Mouse (Mus musculus): ENCODE results near the gene Ice1. TPM values are rescaled to one million over a fixed set of nuclear protein-coding genes. Genes with fewer than 3 reads are reported as not detected.

Gene Ice1
- polyA plus RNA-seq, 1 experiment from 2014 or later, result 17.9 TPM

- ATAC-seq (replicated peaks; ENCODE audit: low FRiP score, low read depth) (peak; percentile 76), DNase-seq (ENCODE audit: low spot score) (peak; percentile 82)
- TF ChIP-seq CTCF (IDR thresholded peaks at IDR 0.05; ENCODE audit: low read depth), result peak; percentile 84
- Histone ChIP-seq H3K9me3 (replicated peaks; ENCODE audit: low read length) (no peaks in the 10 kb centered on the region), H3K4me3 (replicated peaks; ENCODE audit: low read depth, low read length) (no peak overlapping the region), H3K27me3 (ENCODE audit: insufficient read depth, low read length) (no peaks in the 10 kb centered on the region), H3K4me1 (replicated peaks; ENCODE audit: insufficient read depth, low read length) (no peaks in the 10 kb centered on the region), H3K36me3 (ENCODE audit: insufficient read depth, low read length) (peaks cover 65% of the 10 kb centered on the region), H3K4me2 (ENCODE audit: low read length) (no peak overlapping the region), H3K9ac (ENCODE audit: low read depth, low read length) (no peak overlapping the region), H3K27ac (no peak overlapping the region)
- 87% methylated on average over 15 of the region's 15 CpGs for WGBS
These were observed 26.7 kb downstream of the Ice1 start for GRCm38 (mm10) chr13:70610431-70611420.

- Histone ChIP-seq H3K9me3 (replicated peaks; ENCODE audit: low read length) (no peaks in the 10 kb centered on the region), H3K27ac (no peak overlapping the region), H3K36me3 (ENCODE audit: insufficient read depth, low read length) (peaks cover 68% of the 10 kb centered on the region), H3K4me2 (ENCODE audit: low read length) (no peak overlapping the region), H3K9ac (ENCODE audit: low read depth, low read length) (no peak overlapping the region), H3K27me3 (ENCODE audit: insufficient read depth, low read length) (no peaks in the 10 kb centered on the region), H3K4me3 (replicated peaks; ENCODE audit: low read depth, low read length) (no peak overlapping the region), H3K4me1 (replicated peaks; ENCODE audit: insufficient read depth, low read length) (no peaks in the 10 kb centered on the region)
- ATAC-seq (replicated peaks; ENCODE audit: low FRiP score, low read depth) (no peak), DNase-seq (ENCODE audit: low spot score) (no peak)
- TF ChIP-seq CTCF (IDR thresholded peaks at IDR 0.05; ENCODE audit: low read depth), result no peak
- whole genome bisulfite sequencing, result 90% methylated on average over 3 of the region's 3 CpGs
These were observed 27.8 kb downstream of the Ice1 start for GRCm38 (mm10) chr13:70609632-70610031.

GRCm38 (mm10) chr13:70605366-70605765 lies 32.1 kb downstream of the Ice1 start:
- no peak overlapping the region for H3K4me2 ChIP-seq (ENCODE audit: low read length)
- peaks cover 90% of the 10 kb centered on the region for H3K36me3 ChIP-seq (ENCODE audit: insufficient read depth, low read length)
- TF ChIP-seq CTCF (IDR thresholded peaks at IDR 0.05; ENCODE audit: low read depth), result no peak
- H3K9ac ChIP-seq (ENCODE audit: low read depth, low read length), result no peak overlapping the region
- no peak overlapping the region for H3K27ac ChIP-seq
- no peaks in the 10 kb centered on the region for H3K9me3 ChIP-seq (replicated peaks; ENCODE audit: low read length)
- DNase-seq (ENCODE audit: low spot score) (no peak), ATAC-seq (replicated peaks; ENCODE audit: low FRiP score, low read depth) (no peak)
- WGBS, result 97% methylated on average over 5 of the region's 5 CpGs
- no peaks in the 10 kb centered on the region for H3K27me3 ChIP-seq (ENCODE audit: insufficient read depth, low read length)
- no peaks in the 10 kb centered on the region for H3K4me1 ChIP-seq (replicated peaks; ENCODE audit: insufficient read depth, low read length)
- H3K4me3 ChIP-seq (replicated peaks; ENCODE audit: low read depth, low read length), result no peak overlapping the region

- Histone ChIP-seq H3K4me3 (replicated peaks; ENCODE audit: low read depth, low read length) (no peak overlapping the region), H3K27ac (no peak overlapping the region), H3K9me3 (replicated peaks; ENCODE audit: low read length) (no peaks in the 10 kb centered on the region), H3K4me2 (ENCODE audit: low read length) (no peak overlapping the region), H3K4me1 (replicated peaks; ENCODE audit: insufficient read depth, low read length) (no peaks in the 10 kb centered on the region), H3K9ac (ENCODE audit: low read depth, low read length) (no peak overlapping the region), H3K27me3 (ENCODE audit: insufficient read depth, low read length) (no peaks in the 10 kb centered on the region), H3K36me3 (ENCODE audit: insufficient read depth, low read length) (peaks cover 90% of the 10 kb centered on the region)
- no peak for DNase-seq (ENCODE audit: low spot score)
- ATAC-seq (replicated peaks; ENCODE audit: low FRiP score, low read depth), result no peak
- 85% methylated on average over 8 of the region's 8 CpGs for WGBS
- peak; percentile 45; the same call in 1 of the 2 replicates for TF ChIP-seq CTCF (IDR thresholded peaks at IDR 0.05; ENCODE audit: low read depth)
These were observed 32.7 kb downstream of the Ice1 start for GRCm38 (mm10) chr13:70604723-70605122.

GRCm38 (mm10) chr13:70601566-70601965 lies 35.9 kb downstream of the Ice1 start:
- ATAC-seq (replicated peaks; ENCODE audit: low FRiP score, low read depth), result no peak
- H3K36me3 ChIP-seq (ENCODE audit: insufficient read depth, low read length), result peaks cover 64% of the 10 kb centered on the region
- DNase-seq (ENCODE audit: low spot score), result no peak
- no peaks in the 10 kb centered on the region for H3K4me1 ChIP-seq (replicated peaks; ENCODE audit: insufficient read depth, low read length)
- H3K27ac ChIP-seq, result no peak overlapping the region
- H3K4me2 ChIP-seq (ENCODE audit: low read length), result no peak overlapping the region
- H3K9ac ChIP-seq (ENCODE audit: low read depth, low read length), result no peak overlapping the region
- 100% methylated on average over 1 of the region's 1 CpGs for WGBS
- no peak for TF ChIP-seq CTCF (IDR thresholded peaks at IDR 0.05; ENCODE audit: low read depth)
- no peak overlapping the region for H3K4me3 ChIP-seq (replicated peaks; ENCODE audit: low read depth, low read length)
- H3K9me3 ChIP-seq (replicated peaks; ENCODE audit: low read length), result no peaks in the 10 kb centered on the region
- H3K27me3 ChIP-seq (ENCODE audit: insufficient read depth, low read length), result no peaks in the 10 kb centered on the region

GRCm38 (mm10) chr13:70599964-70600619 lies 37.3 kb downstream of the Ice1 start:
- Histone ChIP-seq H3K9ac (ENCODE audit: low read depth, low read length) (no peak overlapping the region), H3K9me3 (replicated peaks; ENCODE audit: low read length) (no peaks in the 10 kb centered on the region), H3K4me3 (replicated peaks; ENCODE audit: low read depth, low read length) (no peak overlapping the region), H3K27ac (peak overlapping the region; percentile 50; the same call in 1 of the 2 replicates), H3K4me1 (replicated peaks; ENCODE audit: insufficient read depth, low read length) (no peaks in the 10 kb centered on the region), H3K36me3 (ENCODE audit: insufficient read depth, low read length) (peaks cover 58% of the 10 kb centered on the region), H3K27me3 (ENCODE audit: insufficient read depth, low read length) (no peaks in the 10 kb centered on the region), H3K4me2 (ENCODE audit: low read length) (no peak overlapping the region)
- no peak for TF ChIP-seq CTCF (IDR thresholded peaks at IDR 0.05; ENCODE audit: low read depth)
- peak; percentile 5 for DNase-seq (ENCODE audit: low spot score)
- 64% methylated on average over 12 of the region's 12 CpGs for WGBS
- peak; percentile 68; the same call in 1 of the 2 replicates for ATAC-seq (replicated peaks; ENCODE audit: low FRiP score, low read depth)

All from kidney, postnatal 0 days (tissue).